Mouse (Mus musculus) kidney, postnatal 4 days (tissue): ENCODE results near the gene Cct5.
A peak's percentile ranks its signal among the peaks of the same experiment; 100 is the strongest.

Source experiments
- DNase-seq, 2 experiments: peaks; one replicate each; pipeline ENCODE4 v3.0.0; 2021; ENCODE audit warnings: mixed read lengths in 2 of 2

Gene Cct5

DNA sequence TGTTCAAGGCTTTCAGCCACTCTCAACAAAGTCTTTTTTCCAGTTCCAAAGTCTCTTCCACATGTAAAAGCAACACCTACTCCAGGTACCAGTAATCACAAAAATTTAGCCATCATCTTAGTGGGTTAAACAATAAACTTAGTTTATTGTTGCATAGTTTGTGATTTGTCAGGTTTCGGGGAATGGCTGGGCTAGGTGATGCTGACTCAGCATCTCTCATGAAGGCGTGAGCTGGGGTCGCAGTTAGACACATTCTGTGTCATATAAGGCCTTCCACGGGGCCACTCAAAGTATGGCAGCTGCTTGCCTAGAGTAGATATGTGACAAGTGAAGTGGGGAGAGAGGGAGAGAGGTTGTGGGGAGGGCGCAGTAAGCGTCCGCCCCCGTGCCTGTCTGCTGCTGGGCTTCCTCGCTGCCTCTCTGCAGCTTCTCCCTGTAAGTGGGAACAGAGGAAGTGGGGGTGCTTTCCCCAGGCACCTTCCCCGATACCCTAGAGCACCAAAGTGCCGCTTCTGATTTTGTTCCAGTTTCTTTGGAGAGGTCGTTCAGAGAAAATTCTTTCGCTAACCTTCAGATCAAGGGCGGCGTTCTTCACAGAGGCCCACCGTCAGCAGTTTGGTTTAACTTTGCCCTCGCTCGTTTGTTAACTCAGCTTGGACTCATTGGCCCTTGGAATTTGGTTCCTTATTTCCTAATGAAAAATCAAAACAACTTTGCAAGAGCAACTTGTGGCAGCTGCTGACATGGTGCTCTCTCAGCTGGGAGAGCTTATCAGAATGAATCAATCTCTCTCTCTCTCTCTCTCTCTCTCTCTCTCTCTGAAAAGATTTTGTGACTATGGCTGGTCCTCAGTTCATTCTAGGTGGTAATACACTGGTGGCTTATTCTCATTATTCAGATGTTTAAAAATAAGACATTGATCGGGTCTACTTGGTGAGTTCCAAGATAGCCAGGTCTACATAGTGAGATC is 37.7 kb downstream of the Cct5 start:
- peak; percentile 45 to 67 for DNase-seq

DNA sequence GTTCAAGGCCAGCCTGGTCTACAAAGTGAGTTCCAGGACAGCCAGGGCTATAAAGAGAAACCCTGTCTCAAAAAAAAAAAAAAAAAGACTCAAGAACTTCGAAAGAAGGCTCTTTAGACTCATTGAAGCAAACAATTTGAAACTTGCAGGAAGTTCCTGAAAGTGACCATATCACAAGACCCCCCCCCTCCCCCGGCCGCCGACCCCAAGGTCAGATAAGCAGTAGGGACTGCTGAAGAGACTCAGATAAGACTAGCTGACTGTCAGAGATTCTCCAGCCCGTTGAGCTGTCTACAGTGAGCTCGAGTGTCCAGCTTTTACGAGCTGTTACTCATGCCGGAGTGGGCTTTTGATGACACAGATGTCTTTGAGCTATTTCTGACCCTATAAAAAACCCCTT is 38.8 kb downstream of the Cct5 start:
- DNase-seq: no peak

DNA sequence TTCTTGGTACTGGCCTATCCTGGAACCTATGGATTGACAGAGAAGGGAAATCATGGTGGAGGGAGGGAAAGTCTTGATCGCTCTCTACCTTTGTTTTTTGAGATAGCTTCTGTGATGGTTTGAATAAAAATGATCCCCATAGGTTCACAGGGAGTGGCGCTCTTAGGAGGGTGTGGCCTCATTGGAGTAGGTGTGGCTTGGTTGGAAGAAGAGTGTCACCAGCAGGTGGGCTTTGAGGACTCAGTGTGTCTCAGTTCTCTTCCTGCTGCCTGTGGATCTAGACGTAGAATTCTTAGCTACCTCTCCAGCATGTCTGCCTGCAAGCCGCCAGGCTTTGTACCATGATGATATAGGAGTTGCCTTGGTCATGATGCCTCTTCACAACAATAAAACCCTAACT is 39.6 kb downstream of the Cct5 start:
- no peak for DNase-seq

DNA sequence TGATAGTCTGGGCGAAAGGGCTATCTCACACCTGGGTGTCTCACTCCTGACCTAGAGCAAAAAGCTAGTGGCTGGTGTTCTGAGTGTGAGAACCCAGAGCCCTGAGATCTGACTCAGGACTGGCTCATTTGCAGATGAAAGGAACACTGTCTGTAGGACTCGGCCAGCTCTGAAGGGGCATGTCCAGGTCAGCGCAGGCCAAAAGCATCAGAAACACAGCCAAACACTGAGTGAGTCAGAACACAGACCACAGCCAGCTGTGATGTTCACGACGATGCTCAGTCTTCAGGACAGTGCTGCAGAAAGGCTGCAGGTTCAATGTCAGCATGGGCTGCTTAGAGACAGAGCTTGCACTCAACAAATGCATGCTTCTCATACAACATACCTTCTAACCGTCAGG is 40.2 kb downstream of the Cct5 start:
- DNase-seq: no peak

DNA sequence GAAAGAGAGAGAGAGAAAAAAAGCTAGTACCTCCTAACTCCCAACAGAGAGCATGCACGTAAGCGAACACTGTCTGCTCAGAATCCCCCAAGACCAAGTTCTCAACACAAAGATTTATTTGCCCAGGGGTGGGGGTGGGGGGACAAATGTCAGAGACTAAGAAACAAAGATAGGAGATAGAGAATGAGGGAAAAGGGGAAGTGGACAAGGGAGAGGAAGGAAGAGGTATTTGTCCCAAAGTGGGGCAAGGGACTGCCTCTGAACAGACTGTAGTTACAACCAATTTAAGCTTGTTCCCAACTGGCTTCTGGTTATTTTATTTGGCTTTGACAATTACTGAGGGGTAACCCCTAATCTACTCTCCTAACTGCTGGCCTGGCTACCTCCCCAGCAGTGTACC is 46.7 kb downstream of the Cct5 start:
- DNase-seq: no peak

DNA sequence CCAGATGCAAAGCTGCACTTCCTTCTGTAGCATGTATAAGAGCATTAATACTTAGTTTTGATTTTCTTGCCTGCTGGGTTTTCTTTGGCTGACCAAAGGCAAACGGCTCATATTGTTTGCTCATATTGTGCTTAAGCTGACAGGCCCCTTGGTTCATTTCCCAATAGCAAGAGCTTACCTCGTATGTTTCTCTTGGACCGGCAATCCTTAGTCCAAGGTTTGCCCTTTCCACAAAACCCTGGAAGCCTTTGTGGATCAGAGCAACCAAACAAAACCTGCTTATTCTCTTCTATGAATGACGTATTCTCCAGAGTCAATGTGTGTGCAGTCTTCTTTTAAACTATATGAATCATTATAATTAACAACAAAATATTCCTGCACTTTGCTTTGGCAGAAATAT is 51.2 kb downstream of the Cct5 start:
- DNase-seq: no peak

DNA sequence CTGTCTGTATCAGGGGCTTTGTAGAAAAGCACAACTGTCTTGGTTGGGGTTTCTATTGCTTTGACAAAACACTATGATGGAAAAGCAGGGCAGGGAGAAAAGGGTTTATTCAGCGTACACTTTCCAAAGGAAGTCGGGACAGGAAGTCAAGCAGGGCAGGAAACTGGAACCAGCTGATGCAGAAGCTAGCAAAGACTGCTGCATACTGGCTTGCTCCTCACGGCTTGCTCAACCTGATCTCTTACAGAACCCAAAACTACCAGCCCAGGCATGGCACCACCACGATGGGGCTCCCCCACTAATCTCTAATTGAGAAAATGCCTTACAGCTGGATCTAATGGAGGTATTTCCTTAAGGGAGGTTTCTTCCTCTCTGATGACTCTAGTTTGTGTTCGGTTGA is 54.2 kb downstream of the Cct5 start:
- no peak for DNase-seq

DNA sequence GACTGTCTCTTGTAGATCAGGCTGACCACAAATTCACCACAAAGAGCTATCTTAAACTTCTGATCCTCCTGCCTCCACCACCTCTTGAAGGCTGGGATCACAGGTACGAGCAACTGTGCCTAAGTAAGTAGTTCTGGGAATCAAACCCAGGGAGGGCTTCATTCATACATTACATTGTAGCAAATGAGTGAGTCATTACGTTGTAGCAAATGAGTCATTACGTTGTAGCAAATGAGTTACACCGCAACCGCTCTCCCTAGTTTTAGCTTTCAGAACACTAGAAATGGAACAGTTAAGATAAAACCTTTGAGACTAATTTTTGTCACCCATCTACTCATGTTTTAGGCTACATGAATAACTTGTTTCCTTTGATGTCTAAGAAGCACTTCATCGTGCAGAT is 55.3 kb downstream of the Cct5 start:
- DNase-seq: no peak

DNA sequence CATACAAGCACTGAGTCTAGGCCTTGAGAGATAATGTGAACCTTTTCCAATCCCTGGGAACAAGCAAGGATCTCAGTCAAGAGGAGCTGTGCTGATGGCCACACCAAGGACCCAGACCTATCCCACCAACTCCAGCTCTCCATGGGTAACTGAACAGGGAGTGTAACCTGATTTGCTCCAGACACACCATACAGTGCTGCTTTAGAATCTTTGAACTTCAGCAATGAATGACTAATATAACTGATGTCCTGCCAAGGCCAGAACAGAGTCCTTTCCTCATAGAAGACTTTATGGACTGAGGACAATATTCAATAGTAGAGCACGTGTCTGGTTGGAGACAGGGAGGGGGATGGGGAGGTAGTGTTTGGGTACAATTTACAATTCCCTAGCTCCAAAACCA is 56.5 kb downstream of the Cct5 start:
- DNase-seq: no peak

DNA sequence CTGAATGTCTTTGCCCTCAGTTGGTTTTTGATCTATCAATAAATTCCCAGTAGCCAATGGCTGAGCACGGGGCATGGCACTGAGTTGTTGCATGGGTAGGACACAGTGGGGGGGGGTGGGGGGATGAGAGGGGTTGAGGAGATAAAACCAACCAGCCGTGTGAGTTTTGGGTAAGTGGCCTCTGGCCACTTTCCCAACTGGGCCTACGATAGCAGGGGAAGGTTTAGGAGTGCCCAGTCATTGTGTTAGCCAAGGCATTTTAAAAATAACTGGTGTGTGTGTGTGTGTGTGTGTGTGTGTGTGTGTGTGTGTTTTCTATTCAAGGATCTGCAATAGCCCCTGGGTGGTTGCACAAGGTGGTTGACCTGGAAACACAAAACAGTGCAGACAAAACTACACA is 58.4 kb downstream of the Cct5 start:
- no peak for DNase-seq

DNA sequence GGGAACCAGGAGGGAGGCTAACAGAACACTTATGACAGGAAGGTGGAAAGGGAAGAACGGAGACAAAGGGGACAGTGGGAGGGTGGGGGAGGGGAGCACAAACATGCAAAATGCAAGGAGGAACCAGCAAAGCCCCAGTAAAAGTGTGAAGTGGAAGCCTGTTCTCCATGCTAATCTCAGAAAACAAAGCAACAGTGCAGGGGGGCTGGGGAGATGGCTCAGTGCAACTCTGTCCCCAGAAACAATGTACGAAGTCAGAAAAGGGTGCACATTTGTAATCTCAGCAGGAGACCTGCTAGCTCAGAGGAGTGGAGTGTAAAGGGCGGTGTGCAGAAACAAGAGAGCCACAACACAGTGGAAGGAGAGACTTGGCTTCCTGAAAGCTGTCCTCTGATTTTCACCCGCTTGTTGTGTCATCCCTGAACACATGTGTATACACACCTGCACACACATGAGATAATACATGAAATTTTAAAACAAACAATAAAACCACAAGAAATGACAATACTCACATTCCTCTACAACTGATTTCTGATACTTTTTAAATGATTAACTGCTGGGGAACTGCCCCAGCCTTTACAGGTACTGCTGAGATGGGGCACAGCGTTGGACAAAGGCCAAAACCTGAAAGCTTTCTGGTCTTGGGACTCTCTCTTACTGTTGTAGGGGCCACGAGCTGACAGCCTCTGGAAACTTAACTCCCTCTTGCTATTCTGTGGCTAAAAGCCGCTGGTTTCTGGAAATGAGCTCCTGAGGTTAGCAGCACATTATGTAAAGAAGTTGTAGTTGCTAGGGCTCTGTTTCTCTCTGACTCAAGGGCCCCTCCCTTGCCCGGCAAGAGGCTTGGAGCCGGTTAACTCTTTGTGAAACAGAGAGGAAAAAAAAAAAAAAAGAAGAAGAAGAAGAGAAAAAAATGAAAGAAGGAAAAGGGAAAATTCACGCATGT is 59.3 kb downstream of the Cct5 start:
- peak; percentile 31 to 53 for DNase-seq
